Mouse (Mus musculus) adrenal gland (tissue): ENCODE data around the gene Gm614.

Source experiments
- intact Hi-C: fragments of 180-260 bp; cut with DNase I; formaldehyde crosslinking; loops from one replicate; pipeline ENCODE4 v1.15.1; 2025
- long read RNA-seq, 2 experiments: library from polyadenylated mRNA; unstranded; transcript quantifications; one replicate each; pipeline ENCODE4 v2.0.0; 2020; ENCODE audit warnings: borderline replicate concordance in 1 of 2; ENCODE audit not compliant: insufficient replicate concordance in 1 of 2

Gm614 gene
- long read RNA-seq, experiment 1, result 0 reads
- long read RNA-seq, experiment 2, result 0 reads

DNA sequence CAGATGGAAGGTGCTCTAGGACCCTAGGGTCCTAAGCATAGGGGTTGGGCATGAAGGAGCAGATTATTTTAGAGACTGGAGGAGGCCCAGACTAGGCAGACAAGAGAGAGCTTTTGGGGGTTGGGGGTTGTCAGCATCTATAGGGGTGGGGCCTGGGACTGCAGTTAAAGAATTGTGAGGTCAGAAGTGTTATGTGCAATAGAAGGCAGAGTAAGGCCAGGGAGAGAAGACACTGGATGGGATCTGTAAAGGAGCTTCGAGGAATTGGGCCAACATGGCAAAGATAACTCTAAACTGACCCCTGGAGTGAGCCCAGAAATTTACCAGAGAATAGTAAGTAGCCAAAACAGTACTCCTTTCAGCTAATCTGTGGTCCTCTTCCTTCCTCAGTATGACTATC is at the start of gene Gm614:
Gene Gm614 (minus strand): TSS at position 101 of the 400 bp plus-strand sequence.
- intact Hi-C loops, result no loop called here

DNA sequence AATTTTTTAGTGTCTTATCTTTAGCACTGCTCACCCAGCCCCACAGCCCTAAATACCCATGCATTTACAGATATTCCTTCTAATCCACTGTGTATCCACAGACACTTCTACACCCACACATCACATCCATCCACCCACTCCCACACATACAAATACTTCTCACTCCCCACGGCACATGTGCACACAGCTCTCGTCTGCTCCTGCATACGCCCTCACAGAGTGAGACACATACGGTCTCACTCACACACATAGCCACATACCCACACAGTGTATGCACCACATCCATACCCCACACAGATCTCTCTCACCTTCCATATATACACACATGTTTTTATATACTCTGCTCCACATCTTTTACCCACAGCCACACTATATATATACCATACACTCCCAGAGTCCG is 45.5 kb upstream of the Gm614 start:
- intact Hi-C loops, result no loop called here

DNA sequence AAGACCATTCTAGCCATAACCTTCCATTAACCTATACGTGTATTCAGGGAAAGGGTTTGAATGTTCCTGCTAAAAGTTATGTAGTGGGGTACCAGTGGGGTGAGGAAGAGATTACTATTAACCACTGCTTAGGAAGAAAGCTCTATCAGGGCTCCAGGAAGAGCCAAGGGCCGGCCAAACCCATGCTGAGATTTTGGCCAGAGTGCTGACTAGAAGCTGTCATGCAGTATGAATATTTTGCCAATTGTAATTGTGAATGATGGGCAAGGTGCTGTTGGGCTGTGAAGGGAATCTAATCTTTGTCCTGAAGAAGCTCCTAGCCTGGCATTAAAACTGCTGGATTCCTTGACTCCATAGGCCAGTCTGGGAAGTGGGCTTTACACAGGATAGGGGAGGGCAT is 40.9 kb upstream of the Gm614 start:
- intact Hi-C loops, result no loop called here

DNA sequence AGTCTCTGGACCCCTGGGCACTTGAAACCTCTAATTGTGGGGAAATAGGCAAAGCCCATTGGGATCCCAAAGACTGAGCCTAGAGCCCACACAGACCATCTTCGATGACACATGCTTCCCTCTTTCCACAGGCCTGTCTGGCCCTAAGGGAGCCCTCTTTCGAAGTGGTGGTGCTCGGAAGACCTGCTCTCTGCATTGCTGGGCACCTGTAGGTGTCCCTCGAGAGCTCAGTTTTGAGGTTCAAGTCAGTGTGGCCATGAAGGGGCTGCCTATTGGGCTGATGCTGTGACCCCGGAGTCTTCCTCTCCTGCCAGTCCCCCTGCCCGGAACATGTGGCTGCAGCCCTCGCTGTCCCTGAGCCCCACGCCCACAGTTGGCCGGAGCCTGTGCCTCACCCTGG is 37.9 kb upstream of the Gm614 start:
- intact Hi-C loops, result no loop called here

DNA sequence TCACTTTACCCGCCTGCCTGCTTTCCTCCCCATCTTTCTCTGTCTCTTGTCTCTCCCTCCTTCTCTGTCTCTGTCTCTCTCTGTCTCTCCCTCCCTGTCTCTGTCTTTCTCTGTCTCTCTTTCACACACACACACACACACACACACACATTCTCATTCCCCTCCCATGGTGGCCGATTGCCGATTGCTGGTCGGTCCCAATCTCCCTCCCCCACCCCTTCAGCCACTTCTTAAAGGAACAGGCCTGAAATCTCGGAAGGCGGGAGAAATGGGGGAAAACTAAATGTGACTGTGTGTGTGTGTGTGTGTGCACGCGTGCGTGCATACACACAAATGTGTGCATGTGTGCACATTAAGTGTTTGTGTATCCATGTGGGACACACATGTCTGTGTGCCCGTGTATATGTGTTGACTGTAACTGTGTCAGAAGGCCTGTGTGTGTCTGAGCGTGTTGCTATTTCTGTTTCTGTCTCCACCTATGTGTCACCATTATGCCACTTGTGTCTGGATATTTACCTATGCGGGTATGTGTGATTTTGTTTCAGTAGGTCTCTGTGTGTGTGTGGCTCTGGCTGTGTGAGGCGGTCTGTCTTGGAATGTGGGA is 36.7 kb upstream of the Gm614 start:
- intact Hi-C loops, result no loop called here

DNA sequence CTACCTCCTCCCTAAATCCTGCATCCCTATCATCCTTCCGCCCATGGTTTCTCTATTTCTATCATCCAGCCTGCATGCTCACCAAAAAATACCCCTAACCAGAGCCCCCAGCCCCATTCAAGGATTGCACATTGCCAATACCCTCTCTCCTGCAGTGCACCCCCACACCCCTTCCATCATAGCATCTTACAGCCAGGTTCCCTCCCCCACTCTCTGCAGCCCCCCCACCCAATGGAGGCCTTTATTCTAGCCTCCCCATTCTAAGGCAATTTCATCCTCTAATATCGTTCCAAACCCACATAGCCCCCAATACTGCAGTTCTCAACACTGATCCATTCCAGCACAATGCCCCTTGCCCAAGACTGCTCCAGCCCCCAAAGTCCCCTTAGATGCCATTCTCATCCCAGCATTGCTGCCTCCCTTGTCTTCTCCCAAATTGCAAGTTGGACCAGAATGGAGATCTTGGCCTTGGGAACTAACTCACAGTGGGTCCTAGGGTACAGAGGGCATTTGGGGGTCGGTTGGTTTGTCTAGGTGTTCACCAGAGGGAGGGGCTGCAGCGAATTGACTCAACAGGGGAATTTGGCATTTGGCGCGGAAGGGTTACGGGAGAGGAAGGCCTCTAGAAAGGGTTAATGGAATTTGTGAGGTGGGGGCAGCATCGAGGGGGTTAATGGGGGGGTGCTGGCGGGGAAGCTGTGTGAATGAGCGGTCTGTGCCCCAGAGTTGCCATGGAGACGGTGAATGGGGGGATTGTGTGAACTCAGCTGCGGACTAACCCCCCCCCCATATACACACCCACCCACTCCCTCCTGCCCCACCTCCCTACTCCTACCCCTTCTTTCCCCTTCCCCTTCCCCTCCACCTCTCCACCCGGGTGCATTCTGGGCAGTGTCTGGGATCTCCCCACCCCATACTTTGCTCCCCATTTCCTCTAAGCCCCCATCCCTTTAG is 36.0 kb upstream of the Gm614 start:
- intact Hi-C loops, result no loop called here

DNA sequence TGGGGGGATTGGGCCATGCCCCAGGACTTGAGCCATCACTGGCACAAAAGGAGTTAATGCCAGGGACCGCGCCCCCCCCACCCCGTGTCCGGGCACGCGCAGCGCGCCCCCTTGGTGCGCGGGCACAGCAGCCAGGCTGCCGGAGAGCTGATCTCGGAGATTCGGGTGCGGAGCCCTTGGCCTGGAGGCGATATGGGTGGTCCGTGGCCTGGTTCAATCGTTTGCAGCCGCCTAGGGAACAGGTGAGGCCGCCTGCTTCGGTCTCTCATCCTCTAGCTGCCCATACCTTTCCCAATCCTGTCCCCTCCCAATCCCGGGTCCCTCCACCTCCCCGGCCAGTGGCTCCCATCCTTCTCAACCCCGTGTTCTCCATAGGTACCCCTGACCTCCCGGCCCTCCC is 35.3 kb upstream of the Gm614 start, which contains the start of gene Nlgn3:
Gene Nlgn3 (plus strand): TSS at position 114 of the 400 bp plus-strand sequence.
- intact Hi-C loops, result no loop called here

DNA sequence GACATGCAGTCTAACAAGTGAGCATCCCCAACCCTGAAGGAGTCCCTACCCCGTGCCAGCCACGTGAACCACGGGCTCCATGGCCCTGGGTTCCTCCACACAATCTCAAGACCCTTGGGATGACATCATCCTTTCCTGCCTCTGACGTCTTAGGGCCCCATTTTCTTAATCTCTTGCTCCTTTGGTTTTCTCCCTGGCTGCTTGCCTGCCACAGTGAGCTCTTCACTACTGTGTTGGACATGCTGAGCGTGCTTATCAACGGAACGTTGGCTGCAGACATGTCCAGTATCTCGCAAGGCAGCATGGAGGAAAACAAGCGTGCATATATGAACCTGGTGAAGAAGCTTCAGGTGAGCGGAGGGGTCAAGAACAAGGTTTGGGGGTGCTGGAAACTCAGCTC is 26.3 kb upstream of the Gm614 start:
- intact Hi-C loops, result no loop called here

DNA sequence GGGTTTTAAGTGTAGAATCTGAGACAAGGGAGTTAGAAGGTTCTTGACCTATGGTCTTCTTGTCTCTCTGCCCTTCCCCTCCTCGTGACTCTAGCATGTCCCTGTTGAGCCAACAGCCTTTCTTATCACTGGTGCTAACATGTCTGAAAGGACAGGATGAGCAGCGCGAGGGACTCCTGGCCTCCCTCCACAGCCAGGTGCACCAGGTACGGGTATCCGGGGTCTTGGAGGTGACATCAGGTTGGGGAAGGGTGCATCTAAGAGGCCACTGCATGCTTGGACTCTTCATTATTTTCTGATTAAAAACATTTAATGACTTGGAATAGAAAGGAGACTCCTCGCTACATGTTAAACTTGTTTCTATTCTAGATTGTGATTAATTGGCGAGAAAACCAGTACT is 25.2 kb upstream of the Gm614 start:
- intact Hi-C loops, result no loop called here

DNA sequence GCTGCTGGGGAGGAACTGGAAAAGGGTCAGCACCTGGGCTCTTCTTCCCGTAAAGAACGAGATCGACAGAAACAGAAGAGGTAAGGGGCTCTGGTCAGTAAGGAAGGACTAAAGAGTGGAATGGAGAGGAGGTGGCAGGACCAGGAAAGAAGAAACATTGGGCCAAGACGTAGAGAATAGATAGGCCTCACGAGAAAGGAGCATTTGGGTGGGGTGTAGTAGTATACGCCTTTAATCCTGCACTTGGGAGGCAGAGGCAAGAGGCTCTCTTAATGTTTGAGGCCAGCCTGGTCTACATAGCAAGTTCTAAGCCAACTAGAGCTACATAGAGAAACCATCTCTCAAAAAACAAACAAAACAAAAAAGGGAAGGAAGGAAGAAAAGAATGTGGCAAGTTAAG is 24.6 kb upstream of the Gm614 start:
- intact Hi-C loops, result no loop called here

DNA sequence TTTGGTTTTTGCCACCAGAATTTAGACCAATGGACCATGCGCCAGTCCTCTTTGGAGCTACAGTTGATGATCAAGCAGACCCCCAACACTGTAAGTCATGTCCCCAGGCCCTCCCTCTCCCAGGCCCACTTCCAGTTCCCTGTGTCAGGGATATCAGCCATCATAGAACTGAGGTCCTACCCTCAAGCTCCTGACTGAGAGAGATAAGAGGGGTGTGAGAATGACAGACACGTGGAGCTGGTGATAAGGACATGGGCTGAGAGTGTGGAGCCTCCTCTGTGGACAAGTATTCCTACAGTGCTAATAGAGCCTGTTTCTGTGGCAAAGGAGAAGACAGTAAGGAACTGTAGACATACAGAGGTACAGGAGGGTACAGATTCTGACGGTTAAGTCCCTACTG is 23.8 kb upstream of the Gm614 start:
- intact Hi-C loops, result loop anchor here (2.0 kb wide), 1 partner anchor 157 kb away; no protein-coding TSS in a partner anchor

DNA sequence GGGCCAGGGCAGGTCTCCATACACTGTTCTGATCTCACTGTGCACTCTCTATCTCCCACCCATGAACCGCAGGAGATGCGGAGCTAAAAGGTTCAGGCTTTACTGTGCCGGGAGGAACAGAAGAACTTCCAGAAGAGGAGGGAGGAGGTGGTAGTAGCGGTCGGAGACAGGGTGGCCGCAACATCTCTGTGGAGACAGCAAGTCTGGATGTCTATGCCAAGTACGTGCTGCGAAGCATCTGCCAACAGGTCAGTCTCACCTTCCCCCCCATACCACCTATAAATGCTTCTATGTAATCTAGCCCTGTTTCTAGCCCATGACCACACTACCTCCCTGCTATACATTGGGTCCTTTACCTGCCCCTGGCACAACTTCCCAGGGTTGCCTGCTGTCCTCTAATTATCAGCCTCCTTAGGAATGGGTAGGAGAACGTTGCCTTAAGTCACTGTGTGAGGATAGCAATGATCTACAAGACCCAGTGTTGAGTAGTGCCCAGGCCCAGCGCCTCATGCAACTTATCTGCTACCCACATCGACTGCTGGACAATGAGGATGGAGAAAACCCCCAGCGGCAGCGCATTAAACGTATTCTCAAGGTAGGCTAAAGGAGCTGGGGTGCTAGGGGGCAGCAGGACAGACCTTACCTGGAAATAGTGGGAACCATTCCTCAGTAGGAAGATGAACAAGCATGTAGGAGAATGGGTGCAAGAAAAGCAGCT is 22.3 kb upstream of the Gm614 start:
- intact Hi-C loops, result loop anchor here (2.0 kb wide), 1 partner anchor 155 kb away; no protein-coding TSS in a partner anchor

DNA sequence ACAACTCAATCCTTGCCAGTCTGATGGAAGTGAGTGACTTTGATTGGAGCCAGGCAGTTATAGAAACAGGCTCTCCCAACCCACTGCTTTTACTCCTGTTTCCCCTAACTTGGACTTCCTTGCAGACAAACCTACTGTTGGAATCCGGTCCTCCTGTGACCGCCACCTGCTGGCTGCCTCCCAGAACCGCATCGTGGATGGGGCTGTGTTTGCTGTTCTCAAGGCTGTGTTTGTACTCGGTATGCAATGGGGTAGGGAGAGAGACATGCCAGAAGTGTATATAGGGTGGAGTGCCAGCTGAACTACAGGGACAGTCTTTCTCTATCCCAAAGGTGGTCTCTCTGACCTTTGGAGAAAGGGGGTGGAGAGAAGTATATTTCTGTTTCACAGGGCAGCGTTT is 21.7 kb upstream of the Gm614 start:
- intact Hi-C loops, result no loop called here

DNA sequence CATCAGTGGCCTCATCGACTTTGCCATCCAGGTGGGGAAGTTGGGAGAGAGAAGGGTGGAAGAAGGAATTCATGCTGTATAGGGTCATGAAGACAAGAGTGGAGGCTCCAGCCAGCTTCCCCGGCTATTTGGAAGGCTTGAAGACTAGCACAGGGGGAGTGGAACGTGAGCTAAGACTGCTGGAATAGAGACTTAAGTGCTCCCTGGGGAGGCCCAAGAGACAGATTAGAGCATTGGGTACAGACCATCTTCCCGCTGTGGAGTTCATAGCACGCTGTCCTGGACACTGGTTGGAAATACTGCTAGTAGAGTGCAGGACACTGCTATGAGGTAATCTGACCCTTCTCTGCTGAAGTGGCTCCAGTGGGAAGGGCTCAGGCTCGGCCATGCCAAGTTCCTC is 19.0 kb upstream of the Gm614 start:
- intact Hi-C loops, result no loop called here

DNA sequence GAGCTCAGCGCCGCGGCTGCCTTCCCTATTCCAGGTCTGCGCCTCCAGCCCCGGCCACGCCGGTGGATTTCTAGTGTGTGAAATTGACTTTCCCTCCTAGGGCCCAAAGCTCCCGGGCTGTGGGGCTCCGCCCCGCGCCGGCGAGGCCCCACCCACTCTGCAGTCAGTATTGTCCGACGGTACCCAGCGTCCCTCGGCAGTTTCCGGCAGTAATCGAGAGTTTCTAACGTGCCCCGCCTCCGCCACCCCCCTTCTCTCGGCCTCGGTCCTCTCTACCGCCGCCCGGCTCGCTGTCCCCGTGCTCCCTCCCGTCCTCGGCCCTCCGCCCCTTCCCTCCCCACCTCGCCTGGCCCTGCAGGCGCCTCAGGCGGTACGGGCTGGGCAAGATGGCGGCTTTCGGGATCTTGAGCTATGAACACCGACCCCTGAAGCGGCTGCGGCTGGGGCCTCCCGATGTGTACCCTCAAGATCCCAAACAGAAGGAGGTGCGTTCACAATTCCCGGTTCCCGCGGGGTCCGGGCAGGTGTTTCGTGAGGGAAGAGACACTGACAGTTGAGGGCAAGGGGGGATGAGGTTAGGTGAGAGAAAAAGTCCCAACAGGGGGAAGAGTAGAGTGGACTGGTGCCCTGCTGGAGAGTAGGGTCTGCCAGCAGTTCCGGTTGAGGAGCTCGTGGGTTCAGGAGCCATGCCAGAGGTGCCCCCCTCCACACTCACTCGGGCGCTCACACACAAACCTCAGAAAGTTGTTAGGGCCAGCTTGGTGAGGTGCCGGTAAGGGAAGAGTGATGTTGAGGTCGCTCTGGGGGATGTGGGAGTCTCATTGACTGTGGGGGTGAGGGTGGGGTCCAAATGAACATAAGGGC is 10.3 kb upstream of the Gm614 start, which contains the start of gene Med12:
Gene Med12 (plus strand): TSS at position 156 of the 864 bp plus-strand sequence.
- intact Hi-C loops, result no loop called here

DNA sequence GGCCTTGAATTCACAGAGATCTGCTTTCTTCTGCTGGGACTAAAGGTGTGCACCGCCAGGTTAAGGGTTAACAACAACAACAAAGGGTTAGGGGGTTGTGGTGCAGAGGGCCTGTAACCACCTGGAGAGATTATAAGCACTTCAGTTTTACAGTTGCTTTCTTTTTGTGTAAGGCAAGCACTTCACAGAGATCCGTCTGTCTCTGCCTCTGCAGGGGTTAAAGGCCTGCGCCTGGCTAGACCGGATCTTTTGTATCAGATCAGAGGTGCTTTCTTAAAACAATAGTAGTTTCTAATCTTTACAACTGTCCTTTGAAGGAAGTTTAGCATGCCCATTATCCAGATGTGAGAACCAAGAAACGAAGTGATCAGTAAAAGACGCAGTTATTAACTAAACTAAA is 9.6 kb upstream of the Gm614 start:
- intact Hi-C loops, result no loop called here

DNA sequence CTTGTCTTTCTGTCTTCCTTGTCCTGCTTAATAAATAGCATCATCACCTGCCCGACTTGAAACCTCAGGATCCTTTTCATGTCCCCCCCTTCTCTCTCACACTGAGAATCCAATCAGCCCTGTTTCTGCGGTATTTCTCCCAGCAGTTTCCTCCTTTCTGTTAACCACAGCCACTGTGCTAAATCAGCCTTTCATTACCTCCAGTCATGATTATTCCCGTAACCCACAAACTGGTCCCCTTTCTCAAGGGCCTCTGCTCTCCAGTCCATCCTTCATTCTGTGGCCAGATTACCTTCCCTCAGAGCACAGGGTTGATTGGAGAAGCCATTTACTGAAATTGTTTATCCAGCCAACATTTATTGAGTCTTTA is 4.9 kb upstream of the Gm614 start, which contains the start of gene Gm20489:
Gene Gm20489 (minus strand): TSS at position 269 of the 370 bp plus-strand sequence.
- intact Hi-C loops, result no loop called here

DNA sequence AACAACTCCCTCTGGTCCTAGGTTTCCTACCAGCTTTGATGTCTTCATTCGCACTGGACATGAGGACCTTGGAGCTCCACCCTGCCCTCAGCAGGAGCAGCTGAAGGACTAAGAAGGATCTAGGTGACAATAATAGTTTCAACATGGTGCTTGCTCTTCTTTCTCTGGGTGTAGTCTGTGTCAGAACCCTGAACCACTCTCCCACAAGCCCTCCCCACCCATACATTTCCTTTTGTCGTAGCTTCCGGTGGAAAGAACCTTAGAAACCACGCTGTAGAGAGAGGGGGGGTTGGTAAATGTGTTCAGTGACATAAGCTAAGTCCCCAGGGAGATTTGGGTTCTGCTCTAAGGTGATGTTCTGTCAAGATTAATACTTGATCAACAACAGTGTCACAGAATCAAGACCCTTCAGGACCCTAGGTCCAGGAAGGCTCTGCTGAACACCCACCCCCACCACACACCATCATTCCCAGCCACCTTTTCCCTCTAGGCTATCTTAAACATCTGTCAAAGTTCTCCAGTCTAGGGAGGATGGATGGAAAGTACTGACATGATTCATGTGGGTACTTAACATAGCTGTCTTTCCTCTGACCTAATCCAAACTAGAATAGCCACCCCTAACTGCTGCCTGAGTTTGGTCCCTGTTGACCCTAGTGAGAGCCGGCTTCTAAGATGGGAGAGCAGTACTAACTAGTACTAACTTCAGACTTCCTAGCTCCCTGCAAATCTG is 4.4 kb upstream of the Gm614 start, which contains the start of gene Il2rg:
Gene Il2rg (minus strand): TSS at position 231 of the 730 bp plus-strand sequence.
- intact Hi-C loops, result no loop called here

DNA sequence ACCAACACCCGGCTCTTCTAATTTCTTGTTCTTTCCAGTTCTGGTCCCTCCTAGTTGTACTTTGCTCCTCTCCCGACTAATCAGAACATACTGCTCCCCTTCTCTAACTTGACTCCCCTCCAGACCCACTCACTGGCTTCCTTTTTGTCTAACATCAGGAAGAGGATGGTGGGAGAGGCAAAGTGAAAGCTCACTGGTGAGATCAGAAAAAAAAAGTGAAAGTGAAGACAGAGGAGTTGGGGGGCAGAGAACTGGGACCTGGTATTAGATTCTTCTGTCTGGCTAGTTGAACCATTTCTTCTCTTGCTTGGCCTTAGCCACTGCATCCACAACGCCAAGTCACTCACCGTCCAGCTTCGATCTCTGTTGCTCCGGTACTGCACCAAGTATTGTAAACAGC is 2.8 kb upstream of the Gm614 start:
- intact Hi-C loops, result no loop called here
